Mouse (Mus musculus) limb, embryonic 15.5 days (tissue): ENCODE results near the gene Acsf3. TPM values are rescaled to one million over a fixed set of nuclear protein-coding genes. Genes with fewer than 3 reads are reported as not detected.

Source experiments
- ATAC-seq: fragments of 200-750 bp; cut with Nextera tagmentation; 2 replicates; pipeline ENCODE4 v1.8.0; 2017; ENCODE audit warnings: low read depth, moderate TSS enrichment; ENCODE audit not compliant: insufficient number of reproducible peaks, low FRiP score, low TSS enrichment
- H3K27ac ChIP-seq: fragments of 300-500 bp; sonication (generic); 2 replicates; pipeline ENCODE4 v1.5.1; 2015; ENCODE audit warnings: moderate library complexity, mild to moderate bottlenecking, inconsistent platforms
- H3K27me3 ChIP-seq: fragments of 300-500 bp; sonication (generic); 2 replicates; pipeline ENCODE4 v1.6.1; 2015; ENCODE audit warnings: inconsistent platforms
- H3K36me3 ChIP-seq: fragments of 300-500 bp; sonication (generic); 2 replicates; pipeline ENCODE4 v1.6.1; 2015; ENCODE audit warnings: inconsistent platforms
- H3K4me1 ChIP-seq: fragments of 300-500 bp; sonication (generic); 2 replicates; pipeline ENCODE4 v1.6.1; 2015; ENCODE audit warnings: inconsistent platforms
- H3K4me2 ChIP-seq: fragments of 300-500 bp; sonication (generic); 2 replicates; pipeline ENCODE4 v1.6.1; 2015; ENCODE audit warnings: mild to moderate bottlenecking, inconsistent platforms
- H3K4me3 ChIP-seq: fragments of 300-500 bp; sonication (generic); 2 replicates; pipeline ENCODE4 v1.5.1; 2015; ENCODE audit warnings: mild to moderate bottlenecking, inconsistent platforms
- H3K9ac ChIP-seq: fragments of 300-500 bp; sonication (generic); 2 replicates; pipeline ENCODE4 v1.6.1; 2015; ENCODE audit warnings: inconsistent platforms
- H3K9me3 ChIP-seq: fragments of 300-500 bp; sonication (generic); 2 replicates; pipeline ENCODE4 v1.6.1; 2016; ENCODE audit warnings: inconsistent platforms
- WGBS: fragments of 180-500 bp; shearing (Covaris S2); methylation state at CpG from one replicate; pipeline ENCODE4 v1.1.7; 2015; 5-methylcytosine and 5-hydroxymethylcytosine counted together
- polyA plus RNA-seq: library from polyadenylated mRNA; unstranded; fragments of >200 nt; fragmentation: Nextera tagmentation; extraction: Ambion mirVana; gene quantifications from 2 replicates; pipeline ENCODE4 v1.2.1, GENCODE M21; 2015

Gene Acsf3
- polyA plus RNA-seq: 17.6 and 18.1 TPM in 2 replicates

DNA sequence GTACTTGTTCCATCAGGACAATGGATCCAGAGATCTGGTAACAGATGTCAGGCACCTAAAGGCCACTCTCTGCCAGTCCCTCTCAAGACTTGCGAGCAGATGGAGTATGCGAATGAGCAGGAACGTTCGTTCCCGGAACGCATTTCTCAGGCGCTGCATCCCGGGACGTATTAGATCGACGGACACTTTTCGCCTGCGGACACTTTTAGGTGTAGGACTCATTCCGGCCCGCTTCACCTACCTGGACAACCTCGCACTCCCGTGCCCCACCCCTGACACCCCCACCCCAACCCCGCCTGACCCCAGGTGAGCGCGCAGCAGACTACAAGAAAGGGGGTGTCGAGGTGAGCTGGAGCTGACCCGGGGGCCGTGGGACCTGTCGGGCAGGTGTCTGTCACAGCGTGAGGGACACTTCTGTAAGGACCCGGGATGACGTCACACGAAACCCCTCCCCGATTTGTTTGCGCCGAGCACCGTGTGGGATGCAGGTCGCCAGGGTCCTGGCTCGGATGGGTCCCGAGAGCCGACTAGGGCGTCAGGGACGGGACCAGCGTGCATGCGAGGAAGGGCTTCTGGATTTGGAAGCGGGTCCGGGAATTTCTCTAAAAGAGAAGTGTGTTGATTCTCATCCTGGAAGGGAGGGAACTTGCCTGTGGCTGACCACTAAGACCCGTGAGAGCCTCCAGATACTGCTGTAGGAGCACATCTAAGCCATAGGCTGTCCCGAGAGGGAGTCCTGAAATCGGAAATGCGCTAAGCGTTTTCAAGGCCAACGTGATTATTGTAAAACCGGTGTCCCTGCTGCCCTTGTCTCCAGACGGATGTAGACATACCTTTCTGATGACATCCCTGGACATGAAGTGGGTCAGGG, at the start of gene Acsf3:
Gene Acsf3, plus strand, starts transcription at position 202 of the 871 bp plus-strand sequence.
- WGBS: under 1% methylated on average over 50 of the region's 50 CpGs
- H3K4me2 ChIP-seq: peak within 1 kb of the TSS; percentile 86
- H3K4me1 ChIP-seq: peaks cover 12% of the 10 kb centered on the region
- ATAC-seq: peak; percentile 26; the same call in 1 of the 2 replicates
- H3K27me3 ChIP-seq: no peaks in the 10 kb centered on the region
- H3K4me3 ChIP-seq: peak within 1 kb of the TSS; percentile 79
- H3K9ac ChIP-seq: peak within 1 kb of the TSS; percentile 82
- no peak within 1 kb of the TSS for H3K27ac ChIP-seq
- peaks cover 12% of the 10 kb centered on the region for H3K36me3 ChIP-seq
- no peaks in the 10 kb centered on the region for H3K9me3 ChIP-seq

DNA sequence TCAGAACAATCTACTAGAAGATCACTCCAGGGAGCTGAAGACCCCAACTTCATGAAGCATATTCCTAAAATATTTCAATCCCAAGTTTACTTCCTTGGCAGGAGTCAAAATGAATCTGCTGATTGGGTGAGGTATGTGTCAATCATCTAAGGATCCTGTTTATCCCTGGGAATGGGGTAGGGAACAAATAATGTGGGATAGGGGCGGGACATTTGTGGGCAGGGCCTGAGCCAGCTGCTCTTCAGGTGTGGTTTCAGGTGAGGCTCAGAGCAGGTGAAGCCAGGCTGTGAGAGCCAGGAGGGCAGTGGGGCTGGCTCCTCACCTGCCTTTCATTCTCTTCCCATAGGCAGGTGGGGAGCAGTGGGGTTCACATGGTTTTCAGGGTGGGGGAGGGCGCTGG, 48.5 kb upstream of the Acsf3 start:
- Histone ChIP-seq H3K9ac (no peak overlapping the region), H3K4me2 (no peak overlapping the region), H3K4me3 (no peak overlapping the region), H3K27me3 (peaks cover 2% of the 10 kb centered on the region), H3K36me3 (no peaks in the 10 kb centered on the region), H3K9me3 (no peaks in the 10 kb centered on the region), H3K4me1 (0 out of 2 replicates have a peak, but pooled peaks cover 4% of the 10 kb centered on the region), H3K27ac (no peak overlapping the region)
- ATAC-seq: no peak
- 47% methylated on average over 2 of the region's 2 CpGs for WGBS

DNA sequence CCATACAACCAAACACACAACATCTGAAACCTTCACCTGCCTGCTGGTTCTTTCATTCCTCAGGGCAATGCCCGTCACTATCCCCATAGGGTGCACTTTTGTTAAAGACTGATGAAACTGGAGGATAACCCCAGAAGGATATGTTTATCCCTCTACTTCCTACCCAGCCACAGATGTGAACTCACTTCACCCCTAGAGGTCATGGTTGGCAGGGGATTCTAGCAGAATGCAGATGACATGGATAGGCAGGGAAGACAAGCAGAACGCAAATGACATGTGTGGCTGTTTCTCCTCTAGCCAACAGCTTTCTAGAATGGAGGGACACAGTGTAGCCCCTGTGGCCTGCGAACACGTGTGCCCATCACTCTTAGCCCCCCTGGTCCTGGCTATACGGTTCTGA, 47.9 kb upstream of the Acsf3 start:
- WGBS: 66% methylated on average over 5 of the region's 5 CpGs
- H3K4me2 ChIP-seq: no peak overlapping the region
- H3K36me3 ChIP-seq: no peaks in the 10 kb centered on the region
- 0 out of 2 replicates have a peak, but pooled peaks cover 4% of the 10 kb centered on the region for H3K4me1 ChIP-seq
- H3K27ac ChIP-seq: no peak overlapping the region
- no peak for ATAC-seq
- no peak overlapping the region for H3K9ac ChIP-seq
- H3K4me3 ChIP-seq: no peak overlapping the region
- no peaks in the 10 kb centered on the region for H3K9me3 ChIP-seq
- H3K27me3 ChIP-seq: no peaks in the 10 kb centered on the region; the same call in 1 of the 2 replicates

DNA sequence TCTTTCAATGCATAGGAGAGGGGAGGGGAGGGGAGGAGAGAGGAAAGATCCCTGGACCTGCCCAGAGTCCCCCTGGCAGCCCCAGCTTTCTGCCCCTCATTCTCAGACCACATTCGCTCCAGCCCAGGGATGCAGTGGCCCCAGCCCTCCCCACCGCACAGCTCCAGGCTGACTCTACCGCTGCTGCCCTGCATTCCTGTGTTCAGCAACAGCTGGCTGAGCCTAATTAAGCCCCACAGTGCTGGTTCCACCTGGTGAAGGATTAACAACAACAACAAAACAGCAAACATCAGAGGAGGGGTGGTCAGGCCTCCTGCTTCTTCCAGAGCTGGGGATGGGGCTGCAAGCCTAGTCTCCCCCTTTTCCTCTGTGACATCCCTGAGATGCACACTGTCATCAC, 46.7 kb upstream of the Acsf3 start:
- no peaks in the 10 kb centered on the region for H3K36me3 ChIP-seq
- no peak overlapping the region for H3K27ac ChIP-seq
- ATAC-seq: no peak
- H3K9me3 ChIP-seq: no peaks in the 10 kb centered on the region
- H3K27me3 ChIP-seq: no peaks in the 10 kb centered on the region
- H3K4me1 ChIP-seq: 0 out of 2 replicates have a peak, but pooled peaks cover 4% of the 10 kb centered on the region
- WGBS: 9% methylated on average over 3 of the region's 3 CpGs
- H3K4me3 ChIP-seq: no peak overlapping the region
- no peak overlapping the region for H3K9ac ChIP-seq
- no peak overlapping the region for H3K4me2 ChIP-seq

DNA sequence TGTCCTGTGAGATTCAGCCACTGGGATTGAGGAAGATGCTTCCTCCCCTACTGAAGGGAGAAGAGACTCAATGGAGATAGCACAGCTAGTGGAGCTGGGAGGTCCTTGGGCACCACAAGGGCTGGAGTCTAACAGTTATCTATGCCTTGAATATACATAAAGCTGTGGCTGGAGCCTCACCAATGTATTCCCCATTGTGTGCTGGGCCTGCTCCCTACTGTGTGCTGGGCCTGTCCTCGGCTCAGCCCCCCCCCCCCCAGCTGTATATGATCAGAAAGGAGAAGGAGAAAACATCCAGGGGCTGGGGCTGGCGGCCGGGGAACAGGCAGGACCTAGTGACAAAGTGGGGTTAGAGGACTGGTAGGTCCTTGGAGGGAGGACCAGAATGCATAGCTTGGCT, 40.2 kb upstream of the Acsf3 start:
- Histone ChIP-seq H3K9ac (no peak overlapping the region), H3K9me3 (no peaks in the 10 kb centered on the region), H3K4me2 (no peak overlapping the region), H3K27me3 (peaks cover 5% of the 10 kb centered on the region; the same call in 1 of the 2 replicates), H3K4me1 (peaks cover 9% of the 10 kb centered on the region; the same call in 1 of the 2 replicates), H3K27ac (no peak overlapping the region), H3K4me3 (no peak overlapping the region), H3K36me3 (no peaks in the 10 kb centered on the region)
- no peak for ATAC-seq
- WGBS: 74% methylated on average over 3 of the region's 3 CpGs

DNA sequence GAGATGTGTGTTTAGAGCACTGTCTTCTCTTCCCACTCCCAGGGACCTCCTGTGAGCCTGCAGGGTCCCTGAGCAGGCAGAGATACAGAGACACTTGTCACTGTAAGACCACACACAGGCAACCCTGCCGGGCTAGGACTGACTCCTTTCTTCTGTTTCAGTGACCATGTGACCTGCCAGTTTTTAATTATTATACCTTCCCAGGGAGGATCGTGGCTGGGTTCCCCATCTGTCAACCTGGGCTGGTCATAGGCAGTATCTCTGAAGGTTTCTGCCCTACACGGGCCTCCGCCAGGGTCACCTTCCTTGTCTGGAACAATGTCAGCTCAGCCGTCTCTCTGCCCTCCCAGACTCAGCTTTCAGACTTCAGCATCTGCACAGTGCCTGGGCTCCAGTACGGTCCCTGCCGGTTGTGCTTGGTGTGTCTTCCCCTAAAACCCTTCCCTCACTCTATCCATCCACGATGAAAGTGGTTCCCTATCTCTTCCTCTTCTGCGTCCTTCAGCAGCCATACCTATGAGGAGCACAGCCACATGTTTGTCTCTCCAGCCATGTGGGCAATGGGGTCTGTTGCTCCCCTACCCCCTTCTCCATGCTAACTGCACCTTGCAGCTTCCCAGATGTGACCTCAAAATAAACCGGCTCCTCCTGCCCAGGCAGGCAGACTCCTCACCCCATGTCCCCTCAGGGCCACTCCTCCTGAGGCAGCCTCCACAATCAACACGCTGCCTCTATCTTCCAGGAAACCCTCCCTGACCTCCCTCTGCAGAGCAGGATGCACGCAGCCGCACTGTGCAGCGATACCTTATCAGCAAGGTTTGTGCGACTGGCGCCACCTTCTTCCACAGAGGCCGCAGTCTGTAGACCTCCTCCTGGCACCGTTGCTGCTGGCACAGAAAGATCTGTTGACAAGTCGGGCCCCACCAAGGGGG, 39.5 kb upstream of the Acsf3 start:
- Histone ChIP-seq H3K27me3 (peaks cover 12% of the 10 kb centered on the region; the same call in 1 of the 2 replicates), H3K9me3 (no peaks in the 10 kb centered on the region), H3K4me1 (peaks cover 9% of the 10 kb centered on the region; the same call in 1 of the 2 replicates), H3K4me3 (no peak overlapping the region), H3K27ac (no peak overlapping the region), H3K36me3 (no peaks in the 10 kb centered on the region), H3K4me2 (no peak overlapping the region), H3K9ac (no peak overlapping the region)
- ATAC-seq: no peak
- WGBS: 59% methylated on average over 19 of the region's 19 CpGs

DNA sequence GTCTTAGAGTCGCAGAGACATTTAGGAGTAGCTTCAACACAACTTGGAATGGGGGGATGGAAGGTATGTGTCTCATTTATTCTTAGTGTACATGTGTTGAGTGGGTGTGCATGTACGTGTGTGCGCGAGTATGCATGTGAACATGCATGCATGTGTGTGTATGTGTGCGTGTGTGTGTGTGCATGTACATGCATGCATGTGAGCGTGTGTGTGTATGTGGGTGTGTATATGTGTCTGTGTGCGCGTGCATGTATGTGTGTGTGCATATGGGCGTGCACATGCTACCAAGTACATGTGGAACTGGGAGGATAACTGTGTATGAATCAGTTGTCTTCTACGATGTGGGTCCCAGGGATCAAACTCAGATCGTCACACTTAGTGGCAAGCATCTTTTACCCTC, 38.7 kb upstream of the Acsf3 start:
- no peaks in the 10 kb centered on the region for H3K9me3 ChIP-seq
- no peak overlapping the region for H3K4me2 ChIP-seq
- peaks cover 20% of the 10 kb centered on the region for H3K27me3 ChIP-seq
- H3K9ac ChIP-seq: no peak overlapping the region
- no peak overlapping the region for H3K4me3 ChIP-seq
- ATAC-seq: no peak
- no peaks in the 10 kb centered on the region for H3K36me3 ChIP-seq
- no peak overlapping the region for H3K27ac ChIP-seq
- peaks cover 9% of the 10 kb centered on the region; the same call in 1 of the 2 replicates for H3K4me1 ChIP-seq
- WGBS: 90% methylated on average over 11 of the region's 11 CpGs

DNA sequence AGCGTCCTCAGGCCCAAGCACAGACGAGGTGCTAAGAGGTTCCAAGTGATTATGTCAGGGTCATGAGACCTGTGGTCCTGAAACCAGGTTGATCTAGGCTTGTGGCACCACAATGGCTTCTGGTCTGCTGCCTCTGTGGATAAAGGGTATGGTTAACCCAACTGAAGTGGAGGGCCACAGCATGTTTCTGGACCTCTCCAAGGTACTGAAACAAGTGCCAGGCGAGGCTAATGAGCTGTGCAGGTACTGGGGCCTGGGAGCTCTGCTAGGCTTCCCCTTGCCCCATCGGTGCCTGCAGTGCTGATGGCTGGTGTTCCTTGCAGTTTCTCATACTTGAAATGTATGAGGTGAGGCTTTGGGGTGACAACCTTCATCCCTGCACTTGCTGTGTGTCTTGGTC, 38.2 kb upstream of the Acsf3 start:
- no peak overlapping the region for H3K4me3 ChIP-seq
- ATAC-seq: no peak
- peaks cover 9% of the 10 kb centered on the region; the same call in 1 of the 2 replicates for H3K4me1 ChIP-seq
- H3K36me3 ChIP-seq: no peaks in the 10 kb centered on the region
- H3K9me3 ChIP-seq: no peaks in the 10 kb centered on the region
- H3K27me3 ChIP-seq: peaks cover 24% of the 10 kb centered on the region
- whole genome bisulfite sequencing: 37% methylated on average over 4 of the region's 4 CpGs
- H3K4me2 ChIP-seq: no peak overlapping the region
- H3K9ac ChIP-seq: no peak overlapping the region
- H3K27ac ChIP-seq: no peak overlapping the region

DNA sequence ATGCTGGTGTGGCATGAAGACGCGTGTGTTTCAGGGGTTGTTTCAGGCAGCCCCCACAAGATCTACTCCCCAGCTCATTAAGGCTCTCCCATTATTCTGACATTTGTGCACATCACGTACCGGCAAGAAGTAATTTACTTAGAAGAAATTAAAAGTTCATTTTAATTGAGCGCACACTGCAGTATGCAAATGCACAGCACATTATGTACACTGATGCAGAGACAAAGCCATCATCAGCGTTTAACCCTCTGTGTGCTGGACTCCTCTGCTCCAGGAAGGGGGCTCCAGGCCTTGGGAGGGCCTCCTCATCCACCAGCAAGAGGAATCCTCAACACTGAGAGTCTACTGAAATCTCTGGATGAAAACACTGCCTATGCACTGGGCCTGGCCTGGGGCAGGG, 37.4 kb upstream of the Acsf3 start:
- H3K4me2 ChIP-seq: no peak overlapping the region
- no peaks in the 10 kb centered on the region for H3K36me3 ChIP-seq
- peaks cover 27% of the 10 kb centered on the region for H3K27me3 ChIP-seq
- peaks cover 9% of the 10 kb centered on the region; the same call in 1 of the 2 replicates for H3K4me1 ChIP-seq
- H3K9me3 ChIP-seq: no peaks in the 10 kb centered on the region
- no peak overlapping the region for H3K9ac ChIP-seq
- no peak for ATAC-seq
- no peak overlapping the region for H3K4me3 ChIP-seq
- no peak overlapping the region for H3K27ac ChIP-seq
- WGBS: 87% methylated on average over 6 of the region's 6 CpGs

DNA sequence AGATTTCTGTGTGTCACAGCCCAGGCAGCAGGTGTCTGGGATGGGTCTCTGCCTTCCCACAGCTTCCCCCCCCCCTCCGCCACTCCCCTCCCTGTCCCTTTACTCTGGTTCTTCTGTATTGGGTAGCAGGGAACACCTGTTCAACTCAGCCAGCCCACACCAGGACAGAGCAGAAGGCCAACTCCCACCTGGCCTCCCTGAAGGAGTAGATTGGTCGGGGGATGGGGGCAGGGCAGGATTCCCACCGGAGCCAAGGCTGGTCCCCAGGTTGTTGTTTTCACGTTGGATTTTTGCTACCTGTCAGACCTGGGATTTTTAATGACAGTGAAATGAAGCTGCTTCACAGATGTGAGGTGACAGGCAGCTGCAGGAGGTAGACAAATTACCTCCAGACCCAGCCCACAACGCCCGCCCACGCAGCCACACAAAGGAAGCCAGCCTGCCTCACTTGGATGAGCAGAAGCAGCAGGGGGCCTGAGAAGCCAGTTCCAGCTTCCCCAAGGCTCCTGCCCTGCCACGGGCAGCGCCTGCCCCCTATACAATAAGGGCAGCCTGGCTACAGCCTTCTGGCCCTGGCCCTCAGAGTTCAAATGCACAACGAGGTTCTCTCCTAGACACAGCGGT, 36.1 kb upstream of the Acsf3 start:
- no peak for ATAC-seq
- peaks cover 23% of the 10 kb centered on the region for H3K27me3 ChIP-seq
- H3K27ac ChIP-seq: no peak overlapping the region
- H3K4me2 ChIP-seq: no peak overlapping the region
- 19% methylated on average over 11 of the region's 11 CpGs for WGBS
- no peak overlapping the region for H3K9ac ChIP-seq
- peaks cover 9% of the 10 kb centered on the region; the same call in 1 of the 2 replicates for H3K4me1 ChIP-seq
- no peak overlapping the region for H3K4me3 ChIP-seq
- H3K36me3 ChIP-seq: no peaks in the 10 kb centered on the region
- H3K9me3 ChIP-seq: no peaks in the 10 kb centered on the region

DNA sequence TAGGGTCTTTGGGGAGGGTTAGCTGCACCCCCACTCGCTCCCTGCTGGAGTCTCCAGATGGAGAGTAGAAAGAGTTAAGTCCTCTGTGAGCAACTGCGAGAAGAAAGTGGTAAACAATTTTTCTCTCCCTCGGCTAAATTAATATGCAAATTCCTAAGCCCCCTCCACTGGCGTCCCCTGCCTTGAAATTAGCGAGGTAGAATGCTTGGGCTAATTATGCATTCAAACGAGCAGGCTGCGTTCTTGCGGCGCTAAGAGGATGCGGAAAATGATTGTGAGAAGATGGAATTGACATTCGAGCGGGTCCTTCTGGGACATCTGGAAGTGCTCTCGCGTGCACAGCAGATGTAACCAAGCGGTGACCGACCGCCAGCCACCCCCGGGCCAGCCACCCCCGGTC, 32.8 kb upstream of the Acsf3 start:
- no peaks in the 10 kb centered on the region for H3K9me3 ChIP-seq
- H3K9ac ChIP-seq: no peak overlapping the region
- H3K4me3 ChIP-seq: no peak overlapping the region
- no peaks in the 10 kb centered on the region for H3K36me3 ChIP-seq
- WGBS: 12% methylated on average over 19 of the region's 19 CpGs
- peaks cover 27% of the 10 kb centered on the region for H3K4me1 ChIP-seq
- no peak for ATAC-seq
- H3K27me3 ChIP-seq: peaks cover 41% of the 10 kb centered on the region
- no peak overlapping the region for H3K4me2 ChIP-seq
- no peak overlapping the region for H3K27ac ChIP-seq
